Mouse (Mus musculus): ENCODE measurements around the gene Efcab6. TPM values are rescaled to one million over a fixed set of nuclear protein-coding genes. Genes with fewer than 3 reads are reported as not detected.

Gene Efcab6
- polyA plus RNA-seq, 1 experiment: not detected

DNA sequence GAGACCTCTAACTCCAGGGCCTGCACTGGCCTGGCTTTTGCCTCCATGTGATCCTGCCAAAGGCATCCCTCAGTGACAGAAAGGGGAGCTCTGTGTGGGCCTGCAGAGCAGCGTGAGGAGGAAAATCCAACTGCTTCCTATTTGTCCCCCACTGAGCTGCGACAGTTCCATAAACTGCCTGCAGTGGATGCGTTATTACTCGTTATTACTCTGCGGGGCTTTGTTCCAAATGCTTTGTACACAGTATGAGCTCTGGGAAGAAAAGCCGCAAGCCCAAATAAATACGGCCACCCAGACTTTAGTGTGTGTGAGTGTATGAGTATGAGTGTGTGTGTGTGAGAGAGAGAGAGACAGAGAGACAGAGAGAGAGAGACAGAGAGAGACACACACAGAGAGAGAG lies 68.3 kb downstream of the Efcab6 start:
- Histone ChIP-seq H3K4me3 (replicated peaks) (no peak overlapping the region), H3K4me1 (ENCODE audit: control insufficient read depth) (no peaks in the 10 kb centered on the region), H3K27me3 (ENCODE audit: control insufficient read depth) (no peaks in the 10 kb centered on the region), H3K9me3 (ENCODE audit: control insufficient read depth, low read length) (peaks cover 2% of the 10 kb centered on the region), H3K36me3 (ENCODE audit: control insufficient read depth) (no peaks in the 10 kb centered on the region)
- TF ChIP-seq TAL1 (IDR thresholded peaks at IDR 0.05; ENCODE audit: low read length) (no peak), GATA1 (IDR thresholded peaks at IDR 0.05; ENCODE audit: low read length) (no peak)

DNA sequence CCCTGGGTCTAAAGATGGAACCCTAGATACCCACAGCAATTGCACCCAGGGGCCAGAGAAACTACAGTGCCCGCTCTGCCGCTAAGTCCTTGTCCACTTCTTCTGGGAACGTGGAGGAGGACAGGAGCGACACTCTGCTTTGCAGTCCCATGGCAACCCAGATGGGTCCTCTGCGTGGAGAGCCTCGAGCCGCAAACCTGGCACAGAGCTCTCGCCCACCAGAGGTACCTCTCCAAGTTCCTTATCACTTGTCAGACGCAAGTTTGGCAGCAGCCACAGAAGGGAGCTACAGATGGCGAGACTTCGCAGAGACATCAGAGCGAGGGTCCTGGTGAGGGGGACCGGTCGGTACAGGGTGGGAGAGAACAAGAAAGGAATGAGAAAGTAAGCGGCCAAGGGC lies 73.0 kb downstream of the Efcab6 start:
- no peak for TF ChIP-seq TAL1 (IDR thresholded peaks at IDR 0.05; ENCODE audit: low read length)
- TF ChIP-seq GATA1 (IDR thresholded peaks at IDR 0.05; ENCODE audit: low read length): no peak
- peaks cover 2% of the 10 kb centered on the region for H3K9me3 ChIP-seq (ENCODE audit: control insufficient read depth, low read length)
- H3K36me3 ChIP-seq (ENCODE audit: control insufficient read depth): no peaks in the 10 kb centered on the region
- no peaks in the 10 kb centered on the region for H3K27me3 ChIP-seq (ENCODE audit: control insufficient read depth)
- H3K4me1 ChIP-seq (ENCODE audit: control insufficient read depth): no peaks in the 10 kb centered on the region
- H3K4me3 ChIP-seq (replicated peaks): no peak overlapping the region

DNA sequence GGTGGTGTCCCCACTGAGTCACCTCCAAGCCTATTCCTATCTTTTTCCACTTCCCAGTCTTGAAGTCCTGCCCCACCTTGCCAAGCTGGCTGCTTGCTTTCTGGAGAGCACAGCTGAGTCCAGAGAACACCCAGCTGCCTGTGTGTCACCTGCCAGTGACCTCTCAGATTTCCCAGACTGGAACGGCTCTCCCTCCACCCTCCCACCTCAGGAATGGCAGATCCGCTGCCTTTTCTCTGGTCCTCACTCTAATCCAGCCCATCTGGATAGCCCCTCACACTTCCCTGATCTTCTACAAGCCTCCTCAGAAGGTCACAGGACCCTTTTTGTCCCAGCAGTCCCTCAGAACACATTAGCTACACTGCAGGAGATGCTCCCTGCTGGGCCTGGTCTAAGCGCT lies 73.7 kb downstream of the Efcab6 start:
- H3K4me1 ChIP-seq (ENCODE audit: control insufficient read depth): no peaks in the 10 kb centered on the region
- H3K36me3 ChIP-seq (ENCODE audit: control insufficient read depth): no peaks in the 10 kb centered on the region
- no peak for TF ChIP-seq GATA1 (IDR thresholded peaks at IDR 0.05; ENCODE audit: low read length)
- no peak for TF ChIP-seq TAL1 (IDR thresholded peaks at IDR 0.05; ENCODE audit: low read length)
- peaks cover 2% of the 10 kb centered on the region for H3K9me3 ChIP-seq (ENCODE audit: control insufficient read depth, low read length)
- no peak overlapping the region for H3K4me3 ChIP-seq (replicated peaks)
- no peaks in the 10 kb centered on the region for H3K27me3 ChIP-seq (ENCODE audit: control insufficient read depth)

GRCm38 (mm10) chr15:83989241-83989640 lies 75.9 kb downstream of the Efcab6 start:
- Histone ChIP-seq H3K4me3 (replicated peaks) (no peak overlapping the region), H3K36me3 (ENCODE audit: control insufficient read depth) (no peaks in the 10 kb centered on the region), H3K27me3 (ENCODE audit: control insufficient read depth) (no peaks in the 10 kb centered on the region), H3K9me3 (ENCODE audit: control insufficient read depth, low read length) (peaks cover 2% of the 10 kb centered on the region), H3K4me1 (ENCODE audit: control insufficient read depth) (no peaks in the 10 kb centered on the region)
- TF ChIP-seq TAL1 (IDR thresholded peaks at IDR 0.05; ENCODE audit: low read length) (no peak), GATA1 (IDR thresholded peaks at IDR 0.05; ENCODE audit: low read length) (no peak)

DNA sequence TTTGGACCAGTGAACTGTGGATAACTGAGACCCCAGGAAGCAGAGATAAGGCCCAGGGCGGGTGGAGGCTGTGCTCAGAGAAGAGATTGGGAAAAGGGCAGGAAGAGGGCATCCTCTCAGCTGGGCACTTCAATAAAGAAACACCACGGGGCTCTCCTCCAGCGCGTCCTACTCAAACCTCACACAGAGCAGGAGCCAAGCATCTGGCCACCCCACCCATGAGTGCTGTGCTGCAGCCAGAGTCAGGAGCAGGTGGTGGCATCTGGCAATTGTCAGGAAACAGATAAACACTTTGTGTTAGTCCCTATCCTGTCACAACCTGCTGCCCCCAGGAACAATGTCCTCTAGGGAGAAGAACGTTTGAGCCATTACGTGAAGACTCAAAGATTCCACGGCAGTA lies 77.1 kb downstream of the Efcab6 start:
- no peak for TF ChIP-seq TAL1 (IDR thresholded peaks at IDR 0.05; ENCODE audit: low read length)
- TF ChIP-seq GATA1 (IDR thresholded peaks at IDR 0.05; ENCODE audit: low read length): no peak
- H3K9me3 ChIP-seq (ENCODE audit: control insufficient read depth, low read length): peaks cover 1% of the 10 kb centered on the region
- no peaks in the 10 kb centered on the region for H3K36me3 ChIP-seq (ENCODE audit: control insufficient read depth)
- H3K4me1 ChIP-seq (ENCODE audit: control insufficient read depth): no peaks in the 10 kb centered on the region
- no peak overlapping the region for H3K4me3 ChIP-seq (replicated peaks)
- no peaks in the 10 kb centered on the region for H3K27me3 ChIP-seq (ENCODE audit: control insufficient read depth)

- no peak for TF ChIP-seq TAL1 (IDR thresholded peaks at IDR 0.05; ENCODE audit: low read length)
- no peak for TF ChIP-seq GATA1 (IDR thresholded peaks at IDR 0.05; ENCODE audit: low read length)
- H3K36me3 ChIP-seq (ENCODE audit: control insufficient read depth): no peaks in the 10 kb centered on the region
- no peaks in the 10 kb centered on the region for H3K9me3 ChIP-seq (ENCODE audit: control insufficient read depth, low read length)
- no peaks in the 10 kb centered on the region for H3K27me3 ChIP-seq (ENCODE audit: control insufficient read depth)
- no peak overlapping the region for H3K4me3 ChIP-seq (replicated peaks)
- no peaks in the 10 kb centered on the region for H3K4me1 ChIP-seq (ENCODE audit: control insufficient read depth)
These were observed 82.8 kb downstream of the Efcab6 start for GRCm38 (mm10) chr15:83982186-83982936.

- H3K4me3 ChIP-seq (replicated peaks): no peak overlapping the region
- no peaks in the 10 kb centered on the region for H3K9me3 ChIP-seq (ENCODE audit: control insufficient read depth, low read length)
- H3K27me3 ChIP-seq (ENCODE audit: control insufficient read depth): no peaks in the 10 kb centered on the region
- no peaks in the 10 kb centered on the region for H3K36me3 ChIP-seq (ENCODE audit: control insufficient read depth)
- TF ChIP-seq GATA1 (IDR thresholded peaks at IDR 0.05; ENCODE audit: low read length) (no peak), TAL1 (IDR thresholded peaks at IDR 0.05; ENCODE audit: low read length) (no peak)
- no peaks in the 10 kb centered on the region for H3K4me1 ChIP-seq (ENCODE audit: control insufficient read depth)
These were observed 86.3 kb downstream of the Efcab6 start for GRCm38 (mm10) chr15:83978865-83979264.

DNA sequence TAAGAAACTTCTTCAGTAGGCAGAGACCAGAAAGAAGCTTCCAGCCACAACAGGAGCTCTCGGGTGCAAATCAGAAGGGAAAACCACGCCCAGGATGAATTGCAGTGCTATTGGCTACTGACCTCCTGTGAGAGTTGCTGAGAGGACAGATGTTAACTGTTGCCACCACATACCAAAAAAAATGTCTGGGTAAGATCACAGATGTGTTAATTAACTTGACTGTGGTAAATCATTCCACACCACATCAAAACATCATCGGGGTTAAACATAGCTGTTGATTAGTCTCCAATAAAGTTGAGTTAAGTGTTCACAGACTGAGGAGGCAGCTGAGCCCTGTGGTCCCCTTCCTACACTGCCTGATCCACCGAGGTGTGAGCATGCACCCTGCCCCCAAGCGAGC lies 88.1 kb downstream of the Efcab6 start:
- Histone ChIP-seq H3K4me1 (ENCODE audit: control insufficient read depth) (no peaks in the 10 kb centered on the region), H3K4me3 (replicated peaks) (no peak overlapping the region), H3K27me3 (ENCODE audit: control insufficient read depth) (no peaks in the 10 kb centered on the region), H3K9me3 (ENCODE audit: control insufficient read depth, low read length) (no peaks in the 10 kb centered on the region), H3K36me3 (ENCODE audit: control insufficient read depth) (no peaks in the 10 kb centered on the region)
- no peak for TF ChIP-seq TAL1 (IDR thresholded peaks at IDR 0.05; ENCODE audit: low read length)
- no peak for TF ChIP-seq GATA1 (IDR thresholded peaks at IDR 0.05; ENCODE audit: low read length)

DNA sequence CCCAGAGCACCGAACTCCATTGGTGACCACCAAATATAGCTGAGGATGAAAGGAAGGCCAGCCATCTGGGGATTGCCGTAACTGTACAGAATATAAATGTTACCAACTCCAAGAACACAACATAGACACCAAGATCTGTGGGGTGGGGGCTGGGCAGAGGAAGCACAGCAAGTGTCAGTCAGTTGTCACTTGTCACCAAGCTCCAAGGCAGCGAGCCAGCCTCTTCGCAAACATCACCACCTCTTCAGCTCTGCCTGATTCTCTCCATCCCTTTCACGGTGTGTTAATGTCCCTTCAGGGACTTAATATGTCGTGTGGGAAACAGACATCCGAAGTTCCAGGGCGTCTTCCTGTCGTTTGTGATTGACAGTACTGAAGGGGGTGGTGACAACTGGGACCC lies 93.0 kb downstream of the Efcab6 start:
- no peaks in the 10 kb centered on the region for H3K9me3 ChIP-seq (ENCODE audit: control insufficient read depth, low read length)
- no peaks in the 10 kb centered on the region for H3K27me3 ChIP-seq (ENCODE audit: control insufficient read depth)
- no peaks in the 10 kb centered on the region for H3K4me1 ChIP-seq (ENCODE audit: control insufficient read depth)
- TF ChIP-seq GATA1 (IDR thresholded peaks at IDR 0.05; ENCODE audit: low read length): no peak
- no peak for TF ChIP-seq TAL1 (IDR thresholded peaks at IDR 0.05; ENCODE audit: low read length)
- H3K4me3 ChIP-seq (replicated peaks): no peak overlapping the region
- H3K36me3 ChIP-seq (ENCODE audit: control insufficient read depth): no peaks in the 10 kb centered on the region

DNA sequence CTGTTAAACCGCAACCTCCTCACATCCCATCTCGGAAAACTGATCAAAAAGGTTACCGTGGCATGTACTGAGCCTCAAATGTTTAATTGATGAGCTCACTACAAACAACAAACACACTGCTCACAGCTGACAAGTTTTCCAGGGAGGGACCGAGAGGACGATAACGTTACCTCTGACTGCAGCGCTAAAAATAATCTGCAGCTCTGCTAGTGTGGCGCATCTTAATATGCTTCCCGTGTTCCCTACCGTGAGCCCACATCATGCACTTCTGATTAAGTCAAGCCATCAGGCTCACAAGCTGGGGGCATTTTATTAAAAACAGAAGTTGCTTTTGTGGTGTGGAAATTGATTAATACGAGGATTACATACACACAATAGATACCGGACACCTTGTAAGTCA lies 97.4 kb downstream of the Efcab6 start:
- Histone ChIP-seq H3K27me3 (ENCODE audit: control insufficient read depth) (no peaks in the 10 kb centered on the region), H3K36me3 (ENCODE audit: control insufficient read depth) (no peaks in the 10 kb centered on the region), H3K4me1 (ENCODE audit: control insufficient read depth) (no peaks in the 10 kb centered on the region), H3K4me3 (replicated peaks) (no peak overlapping the region), H3K9me3 (ENCODE audit: control insufficient read depth, low read length) (no peaks in the 10 kb centered on the region)
- TF ChIP-seq GATA1 (IDR thresholded peaks at IDR 0.05; ENCODE audit: low read length) (no peak), TAL1 (IDR thresholded peaks at IDR 0.05; ENCODE audit: low read length) (no peak)

Data from erythroblast, embryonic 14.5 days (primary cell).